Mouse (Mus musculus) hindbrain, embryonic 14.5 days (tissue): ENCODE data around the gene Rmnd5b. TPM values are rescaled to one million over a fixed set of nuclear protein-coding genes. Genes with fewer than 3 reads are reported as not detected.
A peak's percentile ranks its signal among the peaks of the same experiment; 100 is the strongest.
"Not testable (repeated sequence)": the region's sequence is repeated elsewhere in the genome, so short reads cannot be mapped to it uniquely, and the experiment has no call there.

Experiments
- ATAC-seq: fragments of 200-750 bp; cut with Nextera tagmentation; 2 replicates; pipeline ENCODE4 v1.8.0; 2017; ENCODE audit warnings: moderate number of reproducible peaks, mild to moderate bottlenecking, moderate TSS enrichment, moderate library complexity; ENCODE audit not compliant: low FRiP score
- DNase-seq: peaks from one replicate; pipeline ENCODE4 v3.0.0-alpha.2; 2015; ENCODE audit warnings: low spot score
- H3K27ac ChIP-seq: fragments of 300-500 bp; sonication (generic); 2 replicates; pipeline ENCODE4 v1.5.1; 2014; ENCODE audit warnings: mild to moderate bottlenecking, moderate library complexity
- H3K27me3 ChIP-seq: fragments of 300-500 bp; sonication (generic); 2 replicates; pipeline ENCODE4 v1.6.1; 2014; ENCODE audit warnings: mild to moderate bottlenecking, low read length, mixed read lengths; ENCODE audit not compliant: control insufficient read depth, insufficient read depth
- H3K36me3 ChIP-seq: fragments of 300-500 bp; sonication (generic); replicated peaks from 2 replicates; pipeline ENCODE4 v1.6.1; 2014; ENCODE audit not compliant: control insufficient read depth, insufficient read depth
- H3K4me1 ChIP-seq: fragments of 300-500 bp; sonication (generic); replicated peaks from 2 replicates; pipeline ENCODE4 v1.6.1; 2014; ENCODE audit warnings: antibody characterized with exemption, low read length, mixed read lengths; ENCODE audit not compliant: control insufficient read depth, insufficient read depth
- H3K4me2 ChIP-seq: fragments of 300-500 bp; sonication (generic); replicated peaks from 2 replicates; pipeline ENCODE4 v1.6.1; 2014; ENCODE audit warnings: mild to moderate bottlenecking, moderate library complexity
- H3K4me3 ChIP-seq: fragments of 300-500 bp; sonication (generic); replicated peaks from 2 replicates; pipeline ENCODE4 v1.5.1; 2014; ENCODE audit warnings: mild to moderate bottlenecking, low read length
- H3K9ac ChIP-seq: fragments of 300-500 bp; sonication (generic); 2 replicates; pipeline ENCODE4 v1.6.1; 2014
- H3K9me3 ChIP-seq: fragments of 300-500 bp; sonication (generic); 2 replicates; pipeline ENCODE4 v1.6.1; 2016; ENCODE audit warnings: low read length; ENCODE audit not compliant: control insufficient read depth
- WGBS: fragments of 180-500 bp; shearing (Covaris S2); extraction: QIAGEN DNeasy Blood & Tissue Kit; methylation state at CpG from one replicate; pipeline ENCODE4 v1.1.7; 2014; 5-methylcytosine and 5-hydroxymethylcytosine counted together
- polyA plus RNA-seq: library from polyadenylated mRNA; unstranded; fragments of >200 nt; fragmentation: Nextera tagmentation; extraction: Ambion mirVana; gene quantifications from 2 replicates; pipeline ENCODE4 v1.2.1, GENCODE M21; 2014

Gene Rmnd5b
- polyA plus RNA-seq, 1 experiment from 2014 or later = 78.4 TPM

DNA sequence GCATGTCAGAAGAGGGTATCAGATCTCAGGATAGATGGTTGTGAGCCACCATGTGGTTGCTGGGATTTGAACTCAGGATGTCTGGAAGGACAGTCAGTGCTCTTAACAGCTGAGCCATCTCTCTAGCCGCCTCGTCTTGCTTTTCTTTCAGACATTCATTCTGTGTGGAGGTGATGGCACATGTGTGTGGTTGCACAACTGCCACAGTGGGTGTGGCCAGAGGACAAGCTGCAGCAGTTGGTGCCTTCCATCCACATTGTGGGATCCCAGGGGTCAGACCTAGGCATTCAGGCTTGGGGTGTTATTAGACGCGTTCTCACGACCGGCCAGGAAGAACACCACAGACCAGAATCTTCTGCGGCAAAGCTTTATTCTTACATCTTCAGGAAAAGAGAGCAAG is 29.1 kb upstream of the Rmnd5b start:
- not testable (repeated sequence) for H3K36me3 ChIP-seq, DNase-seq, H3K9me3 ChIP-seq, H3K4me3 ChIP-seq, H3K4me1 ChIP-seq, ATAC-seq, H3K27me3 ChIP-seq, H3K4me2 ChIP-seq, H3K27ac ChIP-seq, H3K9ac ChIP-seq
- 95% methylated on average over 7 of the region's 7 CpGs for WGBS

DNA sequence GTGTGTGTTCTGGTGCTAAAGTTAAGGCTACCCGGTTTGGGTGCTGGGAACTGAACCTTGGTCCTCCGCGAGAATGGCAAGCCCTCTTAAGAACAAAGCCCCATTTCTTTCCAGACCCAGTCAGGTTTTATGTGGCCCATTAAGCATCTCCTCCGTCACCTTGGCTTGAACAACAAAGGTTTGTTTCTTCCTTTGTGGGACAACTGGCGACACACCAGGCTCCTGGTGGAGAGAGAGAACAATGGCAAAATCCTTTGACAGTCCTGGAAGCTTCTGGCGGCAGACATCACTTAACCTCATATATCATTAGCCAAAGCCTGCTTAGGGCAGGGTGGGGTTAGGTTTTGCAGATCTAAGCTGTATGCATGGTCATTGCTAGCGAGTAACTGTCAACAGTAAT is 26.9 kb upstream of the Rmnd5b start:
- 75% methylated on average over 7 of the region's 7 CpGs for WGBS
- DNase-seq (no peak), ATAC-seq (no peak)
- H3K27me3 ChIP-seq = no peaks in the 10 kb centered on the region
- no peaks in the 10 kb centered on the region for H3K36me3 ChIP-seq
- no peaks in the 10 kb centered on the region; the same call in 1 of the 2 replicates for H3K4me1 ChIP-seq
- no peaks in the 10 kb centered on the region for H3K9me3 ChIP-seq
- H3K9ac ChIP-seq = no peak overlapping the region
- H3K4me2 ChIP-seq = no peak overlapping the region
- no peak overlapping the region for H3K4me3 ChIP-seq
- no peak overlapping the region for H3K27ac ChIP-seq

DNA sequence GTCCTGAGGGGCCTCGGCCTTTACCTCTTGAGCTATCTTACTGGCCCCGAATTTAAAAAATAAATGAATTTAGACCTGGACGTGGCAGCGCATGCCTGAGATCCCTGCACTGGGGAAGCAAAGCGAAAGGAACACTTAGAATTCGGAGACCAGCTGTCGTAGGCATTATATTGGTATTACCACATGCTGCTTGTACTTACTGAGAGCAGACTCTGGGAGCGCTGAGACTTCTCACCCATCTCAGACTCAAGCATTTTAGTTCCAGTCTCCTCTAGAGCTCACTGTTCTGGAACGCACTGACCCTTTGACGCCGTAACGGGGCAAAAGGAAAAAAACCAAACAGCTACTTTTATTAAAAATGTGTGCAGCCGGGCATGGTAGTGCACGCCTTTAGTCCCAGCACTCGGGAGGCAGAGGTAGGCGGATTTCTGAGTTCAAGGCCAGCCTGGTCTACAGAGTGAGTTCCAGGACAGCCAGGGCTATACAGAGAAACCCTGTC is 26.2 kb upstream of the Rmnd5b start:
- ATAC-seq (no peak), DNase-seq (no peak)
- H3K36me3 ChIP-seq = no peaks in the 10 kb centered on the region
- H3K9me3 ChIP-seq = no peaks in the 10 kb centered on the region
- no peak overlapping the region for H3K27ac ChIP-seq
- H3K9ac ChIP-seq = no peak overlapping the region
- H3K4me3 ChIP-seq = no peak overlapping the region
- WGBS = 80% methylated on average over 16 of the region's 16 CpGs
- no peaks in the 10 kb centered on the region; the same call in 1 of the 2 replicates for H3K4me1 ChIP-seq
- no peaks in the 10 kb centered on the region for H3K27me3 ChIP-seq
- no peak overlapping the region for H3K4me2 ChIP-seq

DNA sequence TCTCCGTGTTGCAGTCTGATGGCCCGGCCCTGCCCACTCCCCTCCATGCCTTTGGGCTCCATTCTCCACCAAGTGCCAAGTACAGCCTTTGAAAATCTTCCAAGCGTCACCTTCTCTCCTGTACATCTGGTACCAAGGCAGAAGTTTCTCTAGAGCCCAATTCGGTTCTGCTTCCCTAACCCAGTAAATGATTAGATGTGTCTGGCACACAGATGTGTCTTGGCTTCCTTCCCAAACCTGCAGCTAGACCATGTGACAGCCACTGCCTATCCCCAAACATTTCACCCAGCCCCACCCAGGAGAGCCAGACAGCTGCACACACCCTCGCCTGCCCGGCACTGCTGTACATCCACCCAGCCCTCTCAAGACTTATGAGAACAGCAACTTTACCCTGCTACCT is 23.0 kb upstream of the Rmnd5b start:
- Histone ChIP-seq H3K4me3 (no peak overlapping the region), H3K9ac (no peak overlapping the region), H3K36me3 (no peaks in the 10 kb centered on the region), H3K4me2 (no peak overlapping the region), H3K27ac (peak overlapping the region; percentile 61), H3K9me3 (no peaks in the 10 kb centered on the region), H3K4me1 (no peaks in the 10 kb centered on the region; the same call in 1 of the 2 replicates), H3K27me3 (no peaks in the 10 kb centered on the region)
- peak; percentile 53 for DNase-seq
- WGBS = 62% methylated on average over 6 of the region's 6 CpGs
- peak; percentile 68 for ATAC-seq

DNA sequence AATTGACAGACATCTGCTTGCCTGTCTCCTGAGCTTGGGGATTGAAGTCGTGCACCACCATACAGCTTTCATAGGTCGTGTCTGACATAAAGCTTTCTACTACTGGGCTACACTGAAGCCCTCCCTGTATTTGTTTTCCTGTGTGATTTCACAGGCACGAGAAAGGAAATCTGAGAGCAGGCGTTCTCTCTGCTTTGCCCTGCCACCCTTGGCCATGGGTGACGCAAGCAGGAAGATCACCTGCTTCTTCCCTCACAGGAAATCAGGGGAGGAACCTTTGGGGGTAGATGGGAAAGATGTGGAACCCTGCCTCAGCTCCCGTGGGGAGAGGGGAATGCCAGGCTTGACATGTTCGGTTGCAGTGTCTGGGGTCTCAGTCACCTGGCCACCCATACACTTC is 22.6 kb upstream of the Rmnd5b start:
- 71% methylated on average over 7 of the region's 7 CpGs for WGBS
- Histone ChIP-seq H3K9me3 (no peaks in the 10 kb centered on the region), H3K27me3 (no peaks in the 10 kb centered on the region), H3K4me1 (no peaks in the 10 kb centered on the region; the same call in 1 of the 2 replicates), H3K9ac (no peak overlapping the region), H3K4me2 (no peak overlapping the region), H3K36me3 (no peaks in the 10 kb centered on the region), H3K4me3 (no peak overlapping the region), H3K27ac (peak overlapping the region; percentile 61)
- DNase-seq (no peak), ATAC-seq (no peak)

DNA sequence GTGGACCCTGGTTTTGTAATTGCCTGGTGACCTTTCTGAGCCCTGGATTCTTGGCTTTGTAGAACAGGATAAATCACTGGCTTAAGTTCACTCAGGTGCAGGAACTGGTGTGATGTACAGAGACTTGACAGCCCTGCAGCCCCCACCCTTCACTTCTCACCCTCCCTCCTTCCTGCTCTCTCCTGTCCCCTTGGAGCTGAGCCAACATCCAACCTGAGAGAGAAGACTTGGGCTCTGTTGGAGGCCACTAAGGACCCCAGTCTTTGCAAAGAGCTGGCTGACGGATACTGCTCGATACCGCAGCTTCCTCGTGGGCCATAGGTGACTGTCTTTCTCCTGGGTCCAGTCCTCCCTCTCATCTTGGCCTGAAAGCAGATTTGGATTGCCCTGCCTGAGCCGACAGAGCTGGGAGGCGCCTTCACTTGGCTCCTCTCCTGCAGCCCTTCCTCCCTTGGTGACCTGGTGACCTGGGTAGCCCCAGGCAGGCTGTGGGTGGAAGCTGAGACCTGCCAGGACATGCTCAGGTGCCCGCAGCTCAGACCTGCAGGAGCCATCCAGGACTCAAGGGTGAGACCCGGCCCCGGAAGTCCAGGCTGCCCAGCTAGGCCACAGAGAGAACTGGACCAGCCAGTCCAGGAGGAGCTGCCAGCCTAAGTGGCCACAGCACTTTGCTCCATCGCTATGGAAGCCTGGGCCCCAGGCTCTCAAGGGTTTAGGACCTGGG is 21.3 kb upstream of the Rmnd5b start:
- no peaks in the 10 kb centered on the region; the same call in 1 of the 2 replicates for H3K4me1 ChIP-seq
- H3K4me3 ChIP-seq = no peak overlapping the region
- no peak for DNase-seq
- no peak overlapping the region for H3K4me2 ChIP-seq
- no peak overlapping the region for H3K27ac ChIP-seq
- no peaks in the 10 kb centered on the region for H3K9me3 ChIP-seq
- no peak for ATAC-seq
- H3K27me3 ChIP-seq = 0 out of 2 replicates have a peak, but pooled peaks cover under 1% of the 10 kb centered on the region
- H3K36me3 ChIP-seq = no peaks in the 10 kb centered on the region
- H3K9ac ChIP-seq = no peak overlapping the region
- WGBS = 90% methylated on average over 10 of the region's 10 CpGs

DNA sequence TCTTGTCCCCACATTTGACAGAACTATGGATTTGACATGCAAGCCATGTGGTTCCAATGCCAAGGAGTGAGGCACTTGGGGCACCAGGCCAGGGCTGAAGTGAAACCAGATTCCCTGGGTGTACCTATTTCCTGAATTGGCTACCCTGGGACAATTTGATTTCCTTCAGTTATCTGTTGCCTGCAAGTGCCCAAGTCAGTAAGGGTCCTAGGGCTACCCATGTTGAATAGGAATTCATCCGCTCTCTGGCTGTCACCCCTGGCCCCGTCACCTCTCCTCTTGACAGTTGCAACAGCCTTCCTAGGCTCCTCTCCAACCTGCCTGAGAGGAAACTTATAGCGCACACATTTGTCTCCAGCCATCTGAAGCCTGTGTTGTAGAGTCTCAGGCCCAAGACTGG is 19.2 kb upstream of the Rmnd5b start:
- Histone ChIP-seq H3K4me2 (no peak overlapping the region), H3K9ac (no peak overlapping the region), H3K27ac (no peak overlapping the region), H3K36me3 (no peaks in the 10 kb centered on the region), H3K27me3 (peaks cover 7% of the 10 kb centered on the region; the same call in 1 of the 2 replicates), H3K4me1 (peaks cover 8% of the 10 kb centered on the region), H3K9me3 (no peaks in the 10 kb centered on the region), H3K4me3 (no peak overlapping the region)
- DNase-seq (no peak), ATAC-seq (no peak)
- WGBS = 97% methylated on average over 3 of the region's 3 CpGs

DNA sequence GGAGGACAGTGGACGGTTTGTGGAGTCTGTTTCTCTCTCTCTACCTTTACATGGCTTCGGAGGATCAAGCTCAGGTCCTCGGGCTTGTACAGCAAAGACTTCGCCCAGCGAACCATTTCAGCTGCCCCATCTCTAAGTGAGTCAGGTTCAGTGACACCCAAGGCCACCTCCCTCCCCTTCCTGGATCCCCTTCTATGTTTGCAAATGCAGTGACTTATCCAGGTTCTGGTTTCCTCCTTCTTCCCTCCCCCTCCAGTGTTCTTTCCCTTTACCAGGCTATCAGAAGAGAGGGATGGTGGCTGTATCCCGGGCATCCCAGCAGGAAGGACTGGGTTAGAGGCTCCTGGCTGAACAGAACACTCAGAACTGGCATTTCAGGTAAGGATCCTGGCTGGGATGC is 18.0 kb upstream of the Rmnd5b start:
- no peak for DNase-seq
- H3K9ac ChIP-seq = no peak overlapping the region
- no peaks in the 10 kb centered on the region for H3K36me3 ChIP-seq
- WGBS = 86% methylated on average over 6 of the region's 6 CpGs
- no peak overlapping the region for H3K27ac ChIP-seq
- ATAC-seq = no peak
- H3K4me2 ChIP-seq = no peak overlapping the region
- H3K4me3 ChIP-seq = no peak overlapping the region
- peaks cover 19% of the 10 kb centered on the region for H3K4me1 ChIP-seq
- peaks cover 18% of the 10 kb centered on the region; the same call in 1 of the 2 replicates for H3K27me3 ChIP-seq
- no peaks in the 10 kb centered on the region for H3K9me3 ChIP-seq

DNA sequence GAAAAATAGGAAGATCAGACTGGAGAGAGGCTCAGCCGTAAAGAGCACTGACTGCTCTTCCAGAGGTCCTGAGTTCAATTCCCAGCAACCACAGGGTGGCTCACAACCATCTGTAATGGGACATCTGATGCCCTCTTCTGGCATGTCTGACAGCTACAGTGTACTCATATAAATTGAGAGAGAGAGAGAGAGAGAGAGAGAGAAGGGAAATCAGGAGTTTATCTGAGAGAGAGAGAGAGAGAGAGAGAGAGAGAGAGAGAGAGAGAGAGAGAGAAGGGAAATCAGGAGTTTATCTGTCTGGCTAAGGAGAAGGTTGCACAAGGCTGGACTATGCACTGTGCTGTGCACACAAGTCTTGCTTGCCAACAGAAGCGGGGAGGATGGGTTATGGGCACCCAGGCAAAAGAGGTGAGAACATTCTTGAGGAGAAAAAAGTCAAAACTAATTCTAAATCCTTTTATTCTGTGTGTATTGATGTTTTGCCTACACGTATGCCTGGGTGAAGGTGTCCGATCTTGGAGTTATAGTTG is 17.3 kb upstream of the Rmnd5b start:
- peaks cover 23% of the 10 kb centered on the region for H3K4me1 ChIP-seq
- H3K27ac ChIP-seq = no peak overlapping the region
- H3K36me3 ChIP-seq = no peaks in the 10 kb centered on the region
- no peak overlapping the region for H3K4me3 ChIP-seq
- no peak overlapping the region for H3K9ac ChIP-seq
- H3K4me2 ChIP-seq = no peak overlapping the region
- 92% methylated on average over 4 of the region's 4 CpGs for WGBS
- H3K9me3 ChIP-seq = no peaks in the 10 kb centered on the region
- peaks cover 18% of the 10 kb centered on the region; the same call in 1 of the 2 replicates for H3K27me3 ChIP-seq
- ATAC-seq = no peak
- no peak for DNase-seq
